Mouse (Mus musculus): ENCODE measurements around the gene Heatr1.

DNA sequence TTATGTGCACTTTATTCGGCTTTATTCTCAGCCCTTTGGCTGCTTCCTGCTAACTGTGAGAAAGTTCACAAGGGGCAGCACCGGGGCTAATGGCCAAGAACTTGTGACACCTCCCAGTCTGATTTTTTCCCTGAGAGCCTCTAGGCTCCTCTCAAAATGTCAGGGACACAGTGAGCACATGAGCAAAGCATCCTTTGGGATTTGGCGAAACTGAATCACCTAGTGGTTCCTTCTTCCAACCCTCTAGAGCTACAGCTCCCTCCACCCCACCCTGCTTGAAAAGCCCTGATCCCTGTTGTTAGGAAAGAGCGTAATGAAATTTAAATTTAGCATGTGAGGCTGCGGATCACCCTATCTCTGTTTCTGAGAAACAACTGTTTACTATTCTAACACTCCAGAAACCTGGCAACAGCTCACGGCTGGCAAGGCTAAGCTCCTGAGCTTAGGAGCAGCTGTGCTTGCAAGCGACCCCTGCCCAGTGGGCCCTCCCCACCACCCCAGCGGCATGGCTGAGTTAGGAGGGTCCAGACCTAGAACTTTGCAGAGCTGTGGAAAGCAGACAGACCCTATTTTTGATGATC is 25.7 kb upstream of the Heatr1 start:
- TF ChIP-seq POLR2A (IDR thresholded peaks at IDR 0.05; ENCODE audit: low read depth, low read length) (no peak), CTCF (IDR thresholded peaks at IDR 0.05; ENCODE audit: borderline replicate concordance, insufficient read depth, low read length) (no peak)

All from embryonic fibroblast, embryonic 13.5 days (primary cell).